Mouse (Mus musculus): ENCODE measurements around the gene Gm13101.
"Not testable (repeated sequence)": the region's sequence is repeated elsewhere in the genome, so short reads cannot be mapped to it uniquely, and the experiment has no call there.

DNA sequence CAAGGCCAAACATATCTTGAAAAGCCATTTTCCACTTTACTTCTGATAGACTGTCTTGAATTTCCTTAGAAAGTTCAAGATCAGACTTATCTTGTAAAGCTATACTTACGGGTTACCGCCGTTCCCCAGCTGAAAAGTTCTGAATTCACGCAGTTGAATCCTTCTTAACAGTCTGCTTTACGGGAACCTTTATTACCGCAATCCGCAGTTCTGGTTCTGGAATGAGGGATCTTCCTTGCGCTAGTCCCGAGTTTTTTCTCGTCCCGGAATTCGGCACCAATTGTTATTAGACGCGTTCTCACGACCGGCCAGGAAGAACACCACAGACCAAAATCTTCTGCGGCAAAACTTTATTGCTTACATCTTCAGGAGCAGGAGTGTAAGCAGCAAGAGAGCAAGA lies 21.4 kb upstream of the Gm13101 start:
- not testable (repeated sequence) for TF ChIP-seq CTCF (conservative IDR thresholded peaks at IDR 0.05 in 1 of 2, IDR thresholded peaks at IDR 0.05 in 1 of 2; ENCODE audit: low read depth in 2 of 2, low read length in 2 of 2); POLR2A (IDR thresholded peaks at IDR 0.05; ENCODE audit: low read depth, low read length); JUN (IDR thresholded peaks at IDR 0.05; ENCODE audit: insufficient read depth, low read depth, low read length); ZKSCAN1 (IDR thresholded peaks at IDR 0.05; ENCODE audit: borderline replicate concordance, low read depth, low read length); ETS1 (conservative IDR thresholded peaks at IDR 0.05; ENCODE audit: low read depth, low read length); RAD21 (IDR thresholded peaks at IDR 0.05; ENCODE audit: low read depth, low read length); ZC3H11A (IDR thresholded peaks at IDR 0.05; ENCODE audit: low read depth, low read length); CHD2 (IDR thresholded peaks at IDR 0.05; ENCODE audit: low read length)

Data from CH12.LX (cell line).